Mouse (Mus musculus) cerebellum, adult 2 months (tissue): ENCODE data around the gene Bmper.

Source experiments
- CTCF ChIP-seq: fragments of 200-500 bp; IDR thresholded peaks from 2 replicates; pipeline ENCODE4 v1.5.1; 2011; ENCODE audit warnings: low read depth, mild to moderate bottlenecking, control low read depth, low read length, moderate library complexity, borderline replicate concordance; ENCODE audit not compliant: insufficient read depth
- POLR2A ChIP-seq: fragments of 200-500 bp; IDR thresholded peaks from 2 replicates; pipeline ENCODE4 v1.6.1; 2011; ENCODE audit warnings: low read length, control low read depth, borderline replicate concordance; ENCODE audit not compliant: insufficient read depth

GRCm38 (mm10) chr9:23300376-23300775, 77.5 kb downstream of the Bmper start:
- TF ChIP-seq CTCF (no peak), POLR2A (no peak)
